Mouse (Mus musculus): Measurements from ENCODE around the gene Ube2g1. TPM values are rescaled to one million over a fixed set of nuclear protein-coding genes. Genes with fewer than 3 reads are reported as not detected.
A peak's percentile ranks its signal among the peaks of the same experiment; 100 is the strongest.

Gene Ube2g1
- 100 to 1,000 TPM in 1 of 4 experiments, 10 to 100 TPM in 3; 76.7 to 101 (median 81.9) TPM for total RNA-seq (2022)

GRCm38 (mm10) chr11:72606694-72607407 lies at the start of gene Ube2g1:
Gene Ube2g1, plus strand, starts transcription at chr11:72607283.
- peak; percentile 98 for DNase-seq (ENCODE audit: low spot score in 2 of 2)

- DNase-seq (ENCODE audit: low spot score in 2 of 2), result no peak
These were observed 48.9 kb upstream of the Ube2g1 start for GRCm38 (mm10) chr11:72558155-72558554.

- DNase-seq (ENCODE audit: low spot score in 2 of 2), result no peak
These were observed 46.4 kb upstream of the Ube2g1 start for GRCm38 (mm10) chr11:72560661-72561060.

- no peak for DNase-seq (ENCODE audit: low spot score in 2 of 2)
These were observed 42.8 kb upstream of the Ube2g1 start for GRCm38 (mm10) chr11:72564232-72564807.

- DNase-seq (ENCODE audit: low spot score in 2 of 2), result no peak
These were observed 40.8 kb upstream of the Ube2g1 start for GRCm38 (mm10) chr11:72566304-72566703.

- DNase-seq (ENCODE audit: low spot score in 2 of 2), result no peak
These were observed 40.2 kb upstream of the Ube2g1 start for GRCm38 (mm10) chr11:72566816-72567338.

- no peak for DNase-seq (ENCODE audit: low spot score in 2 of 2)
These were observed 38.0 kb upstream of the Ube2g1 start for GRCm38 (mm10) chr11:72569051-72569450.

- no peak for DNase-seq (ENCODE audit: low spot score in 2 of 2)
These were observed 37.3 kb upstream of the Ube2g1 start for GRCm38 (mm10) chr11:72569671-72570318.

GRCm38 (mm10) chr11:72570319-72570979 lies 36.6 kb upstream of the Ube2g1 start:
- DNase-seq (ENCODE audit: low spot score in 2 of 2), result peak; percentile 61 to 74

GRCm38 (mm10) chr11:72573819-72574218 lies 33.3 kb upstream of the Ube2g1 start:
- no peak for DNase-seq (ENCODE audit: low spot score in 2 of 2)

- DNase-seq (ENCODE audit: low spot score in 2 of 2), result no peak
These were observed 31.0 kb upstream of the Ube2g1 start for GRCm38 (mm10) chr11:72576111-72576465.

- DNase-seq (ENCODE audit: low spot score in 2 of 2), result no peak
These were observed 30.4 kb upstream of the Ube2g1 start for GRCm38 (mm10) chr11:72576466-72577351.

- no peak for DNase-seq (ENCODE audit: low spot score in 2 of 2)
These were observed 28.6 kb upstream of the Ube2g1 start for GRCm38 (mm10) chr11:72578471-72578870.

GRCm38 (mm10) chr11:72581609-72582447 lies 25.3 kb upstream of the Ube2g1 start:
- DNase-seq (ENCODE audit: low spot score in 2 of 2), result peak; percentile 67 to 85

GRCm38 (mm10) chr11:72582448-72582705 lies 24.7 kb upstream of the Ube2g1 start:
- no peak for DNase-seq (ENCODE audit: low spot score in 2 of 2)

GRCm38 (mm10) chr11:72583092-72583491 lies 24.0 kb upstream of the Ube2g1 start:
- peak; percentile 24 to 42 for DNase-seq (ENCODE audit: low spot score in 2 of 2)

GRCm38 (mm10) chr11:72586570-72586969 lies 20.5 kb upstream of the Ube2g1 start:
- no peak for DNase-seq (ENCODE audit: low spot score in 2 of 2)

GRCm38 (mm10) chr11:72587537-72588233 lies 19.4 kb upstream of the Ube2g1 start:
- DNase-seq (ENCODE audit: low spot score in 2 of 2), result no peak

- DNase-seq (ENCODE audit: low spot score in 2 of 2), result no peak
These were observed 11.9 kb upstream of the Ube2g1 start for GRCm38 (mm10) chr11:72595010-72595737.
